Mouse (Mus musculus): ENCODE data around the gene Bag3.
"Not testable (repeated sequence)": the region's sequence is repeated elsewhere in the genome, so short reads cannot be mapped to it uniquely, and the experiment has no call there.

The Bag3 gene

DNA sequence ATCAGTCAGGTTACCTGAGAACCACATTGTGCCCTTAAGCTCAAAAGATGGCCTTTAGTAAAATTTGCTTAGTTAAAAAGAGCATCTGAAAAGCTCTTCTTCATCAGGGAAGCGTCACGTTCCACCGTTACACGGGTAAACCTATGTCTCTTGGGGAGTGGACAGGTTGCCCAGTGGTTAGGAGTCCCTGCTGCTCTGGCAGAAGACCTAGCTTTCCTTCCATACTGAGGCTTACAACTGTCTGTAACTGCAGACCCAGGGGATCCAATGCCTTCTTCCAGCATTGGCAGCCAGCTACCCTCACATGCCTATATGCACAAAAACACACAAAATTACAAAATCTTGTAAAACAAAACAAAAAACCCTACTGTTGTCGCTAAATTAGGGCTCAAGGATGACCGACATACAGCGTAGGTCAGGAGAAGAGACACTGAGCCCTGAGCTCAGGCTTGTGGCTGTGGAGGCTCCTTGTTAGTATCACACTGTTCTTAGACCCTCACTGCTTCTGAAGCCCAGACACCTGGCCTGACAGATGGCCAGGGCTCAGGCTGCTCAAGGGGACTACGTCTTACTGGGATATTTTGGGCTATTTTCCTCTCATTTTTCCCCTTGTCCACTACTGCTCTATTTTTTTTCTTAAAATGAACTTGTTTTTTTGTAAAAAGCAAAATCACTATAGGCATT, 44.3 kb downstream of the Bag3 start:
- in situ Hi-C loops (cut with MboI, MseI) = no loop called here

GRCm38 (mm10) chr7:128569429-128569828, 46.0 kb downstream of the Bag3 start:
- in situ Hi-C loops (cut with MboI, MseI) = not testable (repeated sequence)

- in situ Hi-C loops (cut with MboI, MseI) = no loop called here
Measured at GRCm38 (mm10) chr7:128569987-128570656, 46.7 kb downstream of the Bag3 start.

DNA sequence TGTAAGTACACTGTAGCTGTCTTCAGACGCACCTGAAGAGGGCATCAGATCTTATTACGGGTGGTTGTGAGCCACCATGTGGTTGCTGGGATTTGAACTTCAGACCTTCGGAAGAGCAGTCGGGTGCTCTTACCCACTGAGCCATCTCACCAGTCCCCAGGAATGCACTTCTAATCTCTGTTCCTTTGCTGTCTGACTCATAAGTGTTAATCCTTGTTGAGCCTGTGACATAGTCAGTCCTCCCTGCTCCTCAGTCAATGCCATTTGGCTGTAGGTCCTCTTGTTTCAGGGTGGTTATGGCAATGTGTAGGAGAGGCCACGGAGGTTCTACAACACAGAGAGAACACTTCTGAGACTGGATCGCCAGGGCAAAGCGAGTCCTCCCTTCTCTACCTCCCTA, 47.2 kb downstream of the Bag3 start:
- in situ Hi-C loops (cut with MboI, MseI) = not testable (repeated sequence)

GRCm38 (mm10) chr7:128572030-128572429, 48.6 kb downstream of the Bag3 start:
- in situ Hi-C loops (cut with MboI, MseI) = no loop called here

- in situ Hi-C loops (cut with MboI, MseI) = no loop called here
Measured at GRCm38 (mm10) chr7:128575211-128575610, 51.8 kb downstream of the Bag3 start.

DNA sequence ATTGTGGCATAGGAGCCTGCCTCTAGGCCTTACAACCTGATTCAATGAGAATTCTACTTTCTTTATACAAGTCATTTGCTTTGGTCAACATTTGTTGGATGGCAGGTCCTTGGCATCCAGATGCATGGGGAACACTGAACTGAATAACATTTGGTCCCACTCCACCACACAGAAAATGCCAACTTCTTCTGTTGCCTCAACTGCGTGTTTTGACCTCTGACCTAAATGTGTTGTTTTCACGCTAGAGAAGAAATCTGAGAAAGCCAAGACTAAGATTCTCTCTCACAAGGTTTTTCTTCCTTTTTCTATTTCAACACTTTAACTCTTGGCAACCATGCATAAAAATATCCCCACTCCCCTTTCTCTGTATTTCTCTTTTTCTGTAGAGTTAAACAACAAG, 52.4 kb downstream of the Bag3 start:
- in situ Hi-C loops (cut with MboI, MseI) = no loop called here

DNA sequence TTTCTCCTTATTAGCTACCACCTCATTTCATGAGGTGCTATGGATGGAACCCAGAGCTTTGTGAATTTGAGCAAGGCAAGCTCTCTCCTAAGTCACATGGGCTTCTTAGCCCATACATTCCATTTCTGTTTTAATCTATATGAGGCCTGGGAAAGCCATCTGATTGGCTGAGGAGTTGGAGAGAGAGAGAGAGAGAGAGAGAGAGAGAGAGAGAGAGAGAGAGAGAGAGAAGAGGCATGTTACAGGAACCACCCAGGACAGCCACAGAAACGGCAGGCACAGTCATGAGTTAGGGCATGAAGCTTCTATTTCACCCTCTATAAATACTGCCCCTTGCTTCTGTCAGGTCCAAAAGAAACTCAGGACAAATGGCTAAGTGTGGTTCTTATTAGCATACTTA, 54.2 kb downstream of the Bag3 start:
- in situ Hi-C loops (cut with MboI, MseI) = no loop called here

DNA sequence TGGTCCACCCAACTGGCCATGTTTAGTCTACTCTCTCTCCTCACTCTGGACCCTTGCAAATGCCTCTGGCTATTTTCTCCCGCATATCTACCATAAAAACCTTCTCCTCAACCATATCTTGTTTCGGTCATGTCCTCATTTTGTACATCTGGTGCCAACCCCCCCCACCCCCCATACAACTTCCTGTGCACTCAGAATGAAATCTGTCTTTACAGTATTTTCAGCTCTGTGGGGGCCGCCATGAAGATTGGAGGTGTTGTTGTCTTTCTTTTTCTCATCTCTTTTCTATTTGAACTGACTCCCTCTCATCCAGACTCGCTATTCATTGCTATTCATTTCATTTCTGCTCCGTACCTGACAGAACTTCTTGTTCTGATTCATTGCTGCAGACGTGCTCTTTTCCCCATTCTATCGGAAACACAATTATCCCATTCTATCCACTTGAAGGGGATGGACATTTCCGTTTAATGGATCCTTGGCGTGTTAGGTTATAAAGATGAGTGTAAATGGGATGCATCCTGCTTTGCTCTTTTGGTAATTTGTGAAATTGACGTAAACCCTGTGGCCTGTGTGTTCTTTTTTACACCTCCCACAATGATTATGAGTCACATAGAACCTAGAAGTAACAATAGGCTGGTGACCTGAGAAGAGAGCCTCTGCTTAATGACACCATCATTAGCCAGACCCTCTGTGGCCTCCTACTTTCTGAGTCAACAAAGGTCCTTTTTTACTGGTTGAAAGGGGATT, 55.0 kb downstream of the Bag3 start:
- in situ Hi-C loops (cut with MboI, MseI) = no loop called here

DNA sequence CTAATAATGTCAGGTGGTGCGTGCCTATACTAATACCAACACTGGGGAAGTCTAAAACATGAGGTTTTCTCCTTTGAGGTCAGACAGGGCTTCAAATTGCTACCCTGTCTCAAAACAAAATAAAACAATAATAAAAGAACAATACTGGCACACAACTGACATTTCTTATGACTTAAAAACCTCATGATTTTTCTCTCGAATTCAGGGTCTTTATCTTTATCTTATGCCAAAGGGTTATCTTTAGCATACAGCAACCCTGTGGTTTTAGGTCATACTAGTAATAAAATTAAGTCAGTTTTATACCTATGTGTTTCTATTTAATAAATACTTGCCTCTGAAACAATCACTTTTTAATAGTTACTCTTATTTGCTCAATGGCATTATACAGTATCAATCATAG, 56.0 kb downstream of the Bag3 start:
- in situ Hi-C loops (cut with MboI, MseI) = no loop called here

GRCm38 (mm10) chr7:128580318-128580717, 56.9 kb downstream of the Bag3 start:
- in situ Hi-C loops (cut with MboI, MseI) = no loop called here

DNA sequence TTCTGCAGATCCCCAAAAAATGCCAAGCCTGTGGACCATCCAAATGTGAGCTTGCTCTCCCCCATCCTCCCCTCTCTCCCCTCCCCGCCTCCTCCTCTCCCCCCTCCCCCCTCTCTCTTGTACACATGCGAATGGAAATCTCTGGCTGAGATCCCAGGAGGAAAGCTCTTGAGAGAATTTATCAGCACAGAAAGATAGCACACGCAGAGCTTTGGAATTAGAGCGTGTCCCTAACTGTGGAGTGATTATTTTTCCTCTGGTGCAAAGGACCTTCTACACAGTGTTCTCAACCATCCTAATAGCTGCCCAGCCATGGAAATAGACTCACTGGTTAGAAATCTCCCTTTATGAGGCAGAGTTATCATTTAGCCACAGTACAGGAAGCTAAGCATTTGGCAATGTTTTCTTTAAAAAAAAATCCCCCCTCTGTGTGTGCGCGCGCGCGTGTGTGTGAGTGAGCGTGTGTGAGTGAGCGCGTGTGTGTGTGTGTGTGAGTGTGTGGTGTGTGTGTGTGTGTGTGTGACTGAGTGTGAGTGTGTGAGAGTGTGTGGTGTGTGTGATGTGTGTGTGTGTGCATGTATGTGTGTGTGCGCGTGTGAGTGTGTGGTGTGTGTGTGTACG, 58.6 kb downstream of the Bag3 start:
- in situ Hi-C loops (cut with MboI, MseI) = no loop called here

DNA sequence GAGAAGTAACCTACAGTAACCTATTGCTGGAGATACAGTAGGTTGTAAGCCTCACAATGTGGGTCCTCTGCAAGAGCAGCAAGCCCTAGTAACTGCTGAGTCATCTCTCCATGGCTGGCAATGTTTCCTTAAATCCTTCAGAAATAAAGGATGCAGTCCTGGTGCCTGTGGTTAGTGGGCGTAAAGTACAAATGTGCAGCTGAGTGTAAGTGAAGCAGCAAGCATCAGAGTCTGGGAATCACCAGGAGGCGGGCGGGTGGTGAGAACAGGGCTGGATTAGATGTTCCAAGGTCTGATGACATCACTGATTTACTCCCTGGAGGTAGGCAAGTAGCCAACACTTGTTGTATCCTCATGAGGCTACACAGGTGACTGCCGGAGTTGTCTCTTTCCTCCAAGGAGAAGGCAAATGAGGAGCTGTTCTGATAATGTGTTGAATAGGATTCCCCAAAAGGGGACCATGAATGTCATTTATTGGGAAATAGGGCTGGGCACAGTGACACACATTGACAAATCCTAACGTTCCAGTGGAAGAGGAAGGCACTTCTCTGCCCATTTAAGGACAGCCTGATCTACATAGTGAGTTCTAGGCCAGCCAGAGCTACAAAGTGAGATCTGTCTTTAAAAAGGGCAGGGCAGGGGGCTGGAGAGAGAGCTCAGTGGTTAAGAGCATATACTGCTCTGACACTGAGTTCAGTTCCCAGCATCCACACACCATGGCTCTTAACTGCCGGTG, 60.0 kb downstream of the Bag3 start:
- in situ Hi-C loops (cut with MboI, MseI) = no loop called here

- in situ Hi-C loops (cut with MboI, MseI) = loop anchor here (5.0 kb wide), 1 partner anchor 65 kb away; no protein-coding TSS in a partner anchor
Measured at GRCm38 (mm10) chr7:128587334-128587933, 64.0 kb downstream of the Bag3 start.

GRCm38 (mm10) chr7:128591345-128592084, 68.1 kb downstream of the Bag3 start:
- in situ Hi-C loops (cut with MboI, MseI) = no loop called here

- in situ Hi-C loops (cut with MboI, MseI) = no loop called here
Measured at GRCm38 (mm10) chr7:128592118-128592935, 68.9 kb downstream of the Bag3 start.

- in situ Hi-C loops (cut with MboI, MseI) = no loop called here
Measured at GRCm38 (mm10) chr7:128592936-128593241, 69.5 kb downstream of the Bag3 start.

DNA sequence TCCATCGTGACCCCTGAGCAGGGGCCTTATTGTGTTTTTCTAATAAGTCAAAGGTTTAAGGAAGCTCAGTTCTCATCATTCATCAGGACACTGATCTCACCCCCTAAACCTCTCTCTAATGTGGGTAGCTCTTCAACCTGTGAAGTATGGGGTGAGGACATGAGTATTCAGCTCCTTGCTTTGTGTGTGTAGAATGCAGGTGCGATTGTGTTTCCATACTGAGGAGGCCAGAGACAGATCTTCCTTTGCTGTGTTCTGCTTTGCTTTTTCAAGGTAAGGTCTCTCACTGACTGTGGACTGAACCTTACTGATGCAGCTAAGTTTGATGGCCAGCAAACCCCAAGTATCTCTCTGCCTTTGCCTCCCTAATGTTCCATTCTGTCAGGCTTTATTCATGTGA, 72.9 kb downstream of the Bag3 start:
- in situ Hi-C loops (cut with MboI, MseI) = no loop called here
